Mouse (Mus musculus): ENCODE data around the gene Rpl18a. TPM values are rescaled to one million over a fixed set of nuclear protein-coding genes. Genes with fewer than 3 reads are reported as not detected.

Rpl18a gene
- total RNA-seq, 2 experiments from 2014 or later, result 713 to 785 TPM

DNA sequence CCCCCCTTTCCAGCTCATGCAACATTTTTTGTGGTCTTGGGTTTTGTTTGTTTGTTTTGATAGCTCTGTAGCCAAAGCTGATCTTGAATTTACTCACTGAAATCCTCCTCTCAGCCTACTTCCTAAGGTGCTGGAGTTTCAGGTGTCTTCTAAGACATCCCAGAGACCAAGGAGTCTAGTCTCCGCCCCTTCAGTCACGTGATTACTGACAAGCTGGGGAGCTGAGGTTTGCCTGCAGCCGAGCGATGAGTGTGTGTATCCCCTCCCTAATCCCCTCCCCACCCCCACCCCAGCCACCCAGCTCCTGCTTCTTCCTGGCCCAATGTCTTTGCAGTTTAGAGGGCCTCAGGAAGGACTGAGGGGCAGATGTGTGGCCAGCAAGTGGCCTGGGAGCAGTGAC, 39.7 kb downstream of the Rpl18a start:
- no peak for DNase-seq (ENCODE audit: low spot score in 2 of 2)

DNA sequence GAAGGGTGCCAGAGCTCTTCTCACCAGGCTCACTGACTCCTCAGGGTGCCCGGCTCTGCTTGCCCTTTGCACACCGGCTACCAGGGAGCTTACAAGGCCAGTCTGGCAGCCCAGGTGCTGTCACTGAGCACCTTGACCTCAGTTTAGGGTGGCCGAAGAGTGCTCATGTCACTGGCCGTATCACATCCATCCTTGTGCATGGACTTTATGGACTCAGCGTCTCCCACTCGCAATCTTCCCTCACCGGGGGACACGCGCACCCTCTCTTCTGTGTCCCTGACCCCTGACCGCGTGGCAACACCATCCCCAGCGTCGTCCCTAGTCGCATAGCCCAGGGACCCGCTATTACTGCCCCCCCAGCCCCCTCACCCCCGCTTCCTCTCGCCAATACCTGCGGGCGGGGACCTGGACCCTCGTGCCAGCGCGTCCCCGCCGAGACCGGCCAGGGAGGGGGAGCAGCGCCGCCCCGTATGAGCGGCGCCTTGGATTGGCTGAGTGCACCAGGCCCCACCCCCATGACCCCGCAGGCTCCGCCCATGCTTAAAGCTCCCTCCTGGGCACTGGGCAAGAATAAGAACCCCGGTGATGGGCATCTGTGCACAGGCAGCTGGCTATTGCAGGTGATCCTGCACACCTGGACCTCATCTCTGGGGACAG, 40.5 kb downstream of the Rpl18a start:
- DNase-seq (ENCODE audit: low spot score in 2 of 2), result peak in 1 of 2 experiments; percentile 86

DNA sequence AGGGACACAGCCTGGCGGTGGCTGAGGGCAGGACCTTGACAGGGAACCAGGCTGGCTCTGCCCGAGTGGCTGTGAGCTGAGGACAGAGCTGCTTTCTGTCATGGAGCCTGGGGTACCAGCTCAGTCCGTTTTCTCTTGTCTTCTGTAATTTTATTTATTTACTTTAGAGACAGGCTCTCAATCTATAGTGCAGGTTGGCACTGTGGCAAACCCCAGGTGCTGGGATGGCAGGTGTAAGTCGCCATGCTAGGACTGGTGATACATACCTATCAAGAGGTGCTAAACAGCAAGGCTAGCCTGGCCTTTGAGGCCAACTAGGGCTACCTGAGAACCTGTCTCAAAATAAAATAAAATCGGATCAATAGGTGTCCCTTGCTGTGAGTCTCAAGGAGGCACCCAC, 41.2 kb downstream of the Rpl18a start:
- no peak for DNase-seq (ENCODE audit: low spot score in 2 of 2)

DNA sequence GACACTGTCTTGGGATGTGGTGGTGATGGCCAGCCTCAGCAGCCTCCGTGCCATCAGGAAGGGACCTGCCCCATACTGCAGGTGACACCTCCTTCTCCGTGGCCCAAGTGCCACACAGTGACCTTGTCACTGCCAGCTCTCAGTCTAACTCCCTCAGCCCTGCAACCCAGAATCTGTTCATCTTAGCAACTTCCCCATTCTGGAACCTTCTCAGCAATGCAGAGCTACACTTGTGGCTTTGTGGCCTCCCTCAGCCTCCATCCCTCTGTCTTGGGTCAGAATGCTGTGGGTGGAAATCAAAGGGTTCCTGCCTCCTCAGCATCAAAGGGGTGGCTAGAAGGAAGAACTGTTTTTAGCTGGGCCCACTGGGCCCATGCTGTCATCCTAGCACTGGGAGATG, 43.3 kb downstream of the Rpl18a start:
- no peak for DNase-seq (ENCODE audit: low spot score in 2 of 2)

DNA sequence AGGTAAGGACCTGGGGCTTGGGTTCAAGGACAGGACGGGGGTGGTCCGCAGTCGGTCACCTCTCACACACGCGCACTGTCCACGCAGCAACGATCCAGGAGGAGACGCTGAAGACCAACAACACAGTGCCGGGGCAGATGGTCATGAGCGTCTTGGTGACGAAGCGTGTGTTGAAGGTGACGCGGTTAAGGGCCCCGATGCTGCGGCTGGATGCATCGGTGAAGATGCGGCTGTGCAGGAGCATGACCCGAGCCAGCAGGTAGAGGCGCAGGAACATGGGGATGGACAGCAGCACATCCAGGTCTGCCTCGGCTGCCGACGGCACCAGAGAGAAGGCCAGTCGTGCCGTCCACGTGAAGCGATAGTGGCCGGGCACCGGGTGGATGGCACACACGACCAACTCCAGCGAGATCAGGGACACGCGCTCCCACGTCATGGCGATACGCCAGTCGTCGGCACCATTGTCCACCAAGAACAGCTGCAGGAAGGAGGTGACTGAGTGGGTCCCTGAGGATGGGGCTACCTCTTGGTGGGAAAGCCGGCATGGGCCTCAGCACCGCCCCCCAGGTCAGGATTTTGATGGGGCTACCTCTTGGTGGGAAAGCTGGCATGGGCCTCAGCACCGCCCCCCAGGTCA, 44.5 kb downstream of the Rpl18a start:
- no peak for DNase-seq (ENCODE audit: low spot score in 2 of 2)

DNA sequence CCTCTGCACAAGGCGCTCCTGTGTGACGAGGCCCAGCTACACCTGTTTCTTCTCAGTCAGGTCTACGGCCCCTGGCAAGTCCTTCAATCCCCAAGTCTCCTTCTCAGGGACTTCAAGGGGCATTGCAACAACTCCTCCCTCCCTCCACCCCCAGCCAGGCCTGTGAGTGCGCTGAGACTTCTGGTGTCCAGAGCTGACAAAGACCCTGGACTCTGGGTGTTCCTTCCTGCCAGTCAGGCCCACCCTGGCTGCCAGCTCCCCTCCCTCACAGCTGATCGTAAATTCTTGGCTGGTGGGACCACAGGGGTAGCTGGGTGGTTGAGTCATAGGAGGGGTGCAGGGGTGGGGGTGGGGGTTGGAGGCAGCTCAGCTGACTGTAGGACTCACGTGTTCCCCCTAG, 45.4 kb downstream of the Rpl18a start:
- no peak for DNase-seq (ENCODE audit: low spot score in 2 of 2)

DNA sequence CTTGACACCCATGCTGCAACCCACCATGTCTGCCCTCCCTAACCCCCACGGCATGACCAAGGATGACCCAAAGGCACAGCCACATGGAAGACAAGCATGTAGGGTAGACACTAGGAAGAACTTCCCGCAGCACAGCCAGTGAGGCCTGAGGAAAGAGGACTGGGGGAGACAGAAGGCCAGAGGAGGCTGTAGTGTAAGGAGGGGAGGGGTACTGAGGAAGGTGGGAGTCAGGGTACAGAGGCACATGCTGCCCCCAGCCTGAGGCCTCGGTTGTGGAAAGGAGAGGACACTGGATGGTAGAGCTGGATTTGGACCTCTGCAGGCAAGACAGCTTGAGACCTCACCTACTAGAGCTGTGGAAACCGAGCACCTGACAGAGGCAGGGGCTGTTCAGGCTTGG, 46.3 kb downstream of the Rpl18a start:
- no peak for DNase-seq (ENCODE audit: low spot score in 2 of 2)

DNA sequence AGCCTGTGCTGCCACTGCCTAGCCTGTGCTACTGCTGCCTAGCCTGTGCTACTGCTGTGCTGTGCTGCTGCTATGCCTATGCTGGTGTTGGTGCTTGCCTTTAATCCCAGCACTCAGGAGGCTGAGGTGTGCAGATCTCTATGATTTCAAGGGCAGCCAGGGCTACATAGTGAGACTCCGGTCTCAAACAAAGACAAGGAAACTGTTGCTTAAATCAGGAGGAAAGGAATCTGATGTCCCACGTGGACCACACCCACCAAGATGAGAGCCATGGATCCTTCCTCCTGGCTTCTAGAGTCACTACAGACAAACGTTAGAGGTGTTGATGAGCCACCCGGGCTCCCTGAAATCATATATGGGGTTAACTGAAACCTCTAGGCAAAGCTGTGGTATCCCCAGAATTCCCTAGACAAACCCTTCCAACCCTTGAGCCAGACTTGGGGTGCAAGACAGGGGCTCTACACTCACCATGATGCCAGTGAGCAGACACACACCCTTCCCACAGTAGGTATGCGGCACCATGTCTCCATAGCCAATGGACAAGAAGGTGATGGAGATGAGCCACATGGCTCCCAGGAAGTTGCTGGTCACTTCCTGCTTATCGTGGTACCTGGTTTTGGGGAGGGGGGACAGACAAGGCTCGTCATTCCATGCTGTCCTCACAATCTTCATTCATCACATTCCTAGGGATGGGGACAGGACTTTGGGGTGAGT, 46.9 kb downstream of the Rpl18a start:
- no peak for DNase-seq (ENCODE audit: low spot score in 2 of 2)

DNA sequence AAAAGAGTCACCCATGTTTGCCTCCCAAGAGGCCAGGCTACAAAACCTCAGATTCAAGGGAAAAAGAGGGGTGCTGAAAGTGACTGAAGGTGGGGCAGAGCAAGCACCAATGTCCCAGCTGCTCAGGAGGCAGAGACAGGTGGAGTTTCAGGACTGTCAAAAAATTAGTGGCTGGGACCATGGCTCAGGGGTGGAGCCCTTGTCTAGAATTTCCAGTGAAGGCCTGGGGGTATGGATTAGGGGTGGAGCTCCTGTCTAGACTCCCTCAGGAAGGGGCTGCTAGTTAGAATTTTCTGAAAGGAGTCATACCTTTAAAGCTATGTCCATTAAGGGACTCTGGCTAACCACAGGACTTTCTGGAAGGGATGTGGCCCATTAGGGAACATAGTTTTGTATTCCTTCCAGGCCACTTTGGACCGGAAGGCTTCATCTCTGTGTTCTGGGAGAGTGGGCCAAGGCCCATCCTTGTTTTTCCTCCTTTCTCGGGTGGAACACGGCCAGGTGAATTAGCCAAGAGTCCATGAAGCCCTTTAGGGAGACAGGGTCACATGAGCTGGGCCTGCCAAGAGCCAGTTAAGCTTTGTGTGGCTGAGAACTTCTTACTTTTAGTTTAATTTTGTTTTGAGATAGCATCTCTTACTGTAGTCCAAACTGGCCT, 47.8 kb downstream of the Rpl18a start:
- DNase-seq (ENCODE audit: low spot score in 2 of 2), result no peak

DNA sequence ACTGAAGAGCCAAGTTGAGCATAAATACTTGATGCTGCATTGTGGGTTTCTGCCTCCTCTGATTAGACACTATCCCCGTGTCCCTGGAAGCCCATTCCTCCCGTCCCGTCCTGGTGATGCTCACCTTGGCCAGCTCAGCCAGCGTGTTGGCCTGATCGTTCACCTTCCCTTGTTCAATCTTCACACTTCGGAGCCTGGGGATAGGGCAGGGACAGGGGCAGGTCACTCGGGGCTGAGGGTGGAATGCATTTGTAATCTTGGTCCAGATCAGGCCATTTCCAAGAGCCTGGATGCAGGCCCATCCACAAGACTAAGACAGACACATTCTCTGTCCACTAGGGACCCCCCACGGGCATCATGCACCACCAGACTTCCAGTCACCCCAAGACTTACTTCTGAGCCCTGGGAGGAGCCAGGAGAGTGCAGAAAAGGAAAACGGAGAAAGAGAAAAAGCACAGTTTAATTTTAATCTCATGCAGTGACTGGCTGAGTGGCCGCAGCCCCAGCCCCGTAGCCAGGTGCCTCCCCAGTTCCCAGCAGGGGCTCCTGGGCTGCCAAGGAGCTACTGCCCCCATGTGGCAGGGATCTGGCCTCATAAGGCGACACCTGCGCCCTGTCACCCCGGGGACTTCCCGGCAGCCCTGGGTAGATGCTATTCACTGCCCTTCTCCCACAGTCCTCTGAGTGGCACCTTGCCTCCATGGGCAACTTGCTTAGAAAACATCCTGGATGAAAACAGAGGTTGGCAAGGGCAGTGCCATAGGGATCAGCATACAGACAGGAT, 50.6 kb downstream of the Rpl18a start:
- no peak for DNase-seq (ENCODE audit: low spot score in 2 of 2)

DNA sequence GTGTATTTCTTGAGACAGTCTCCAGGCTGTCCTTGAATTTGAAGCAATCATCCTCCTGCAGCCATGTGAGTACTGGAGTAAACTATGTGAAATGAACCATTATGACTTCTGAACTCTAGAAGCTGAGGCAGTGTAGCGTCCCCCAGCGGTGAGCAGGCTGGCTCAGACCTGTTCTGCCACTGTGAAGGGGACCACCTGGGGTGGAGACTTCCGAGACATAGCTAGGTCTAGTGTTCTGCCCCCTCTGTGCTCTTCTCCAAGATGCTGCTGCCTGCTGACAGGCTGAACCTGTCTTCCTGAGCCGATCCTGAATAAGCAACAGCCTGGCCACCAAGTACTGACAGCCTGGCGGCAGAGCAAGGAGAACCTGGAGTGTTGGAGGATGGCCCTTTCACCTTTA, 52.1 kb downstream of the Rpl18a start:
- DNase-seq (ENCODE audit: low spot score in 2 of 2), result no peak

Small RNA genes lying within 50 kb of the gene (microRNA-seq; reads per million reads assigned to microRNA genes)
- 5.5 to 6.4 reads per million in 2 experiments for gene Mir1969
- gene Mir7067, result 0.98 to 1.5 reads per million in 2 experiments

Other genes starting within 250 kb of the Rpl18a start
- gene Pgpep1, start 237.0 kb downstream of the Rpl18a start, total RNA-seq (2021), result 10 to 100 TPM; 20.0 to 23.3 TPM
- gene Lsm4, start 224.2 kb downstream of the Rpl18a start, total RNA-seq (2021), result 10 to 100 TPM; 63.8 to 71.5 TPM
- 100 to 1,000 TPM; 186 to 200 TPM for gene Jund, start 198.5 kb downstream of the Rpl18a start, total RNA-seq (2021)
- gene Iqcn, start 194.0 kb downstream of the Rpl18a start, total RNA-seq (2021), result under 1 TPM in 1 of 2 experiments, not detected in 1; 0.07 TPM
- gene Gm3336, start 178.9 kb downstream of the Rpl18a start, total RNA-seq (2021), result not detected
- gene Pde4c, start 173.7 kb downstream of the Rpl18a start, total RNA-seq (2021), result 1 to 10 TPM; 1.0 to 1.3 TPM
- 100 to 1,000 TPM; 814 to 823 TPM for gene Rab3a, start 142.7 kb downstream of the Rpl18a start, total RNA-seq (2021)
- 10 to 100 TPM; 34.5 to 41.1 TPM for gene Mpv17l2, start 136.5 kb downstream of the Rpl18a start, total RNA-seq (2021)
- gene Pik3r2, start 120.7 kb downstream of the Rpl18a start, total RNA-seq (2021), result 100 to 1,000 TPM; 158 to 162 TPM
- 100 to 1,000 TPM; 439 to 476 TPM for gene Mast3, start 92.4 kb downstream of the Rpl18a start, total RNA-seq (2021)
- gene Il12rb1, start 89.0 kb downstream of the Rpl18a start, total RNA-seq (2021), result 1 to 10 TPM in 1 of 2 experiments, under 1 TPM in 1; 0.97 to 1.7 TPM
- 10 to 100 TPM; 15.9 to 27.3 TPM for gene Arrdc2, start 57.7 kb downstream of the Rpl18a start, total RNA-seq (2021)
- 10 to 100 TPM; 19.0 to 20.8 TPM for gene Kcnn1, start 34.2 kb downstream of the Rpl18a start, total RNA-seq (2021)
- gene Ccdc124, start 23.5 kb downstream of the Rpl18a start, total RNA-seq (2021), result 10 to 100 TPM; 93.2 to 98.5 TPM
- gene Slc5a5, start 4.7 kb downstream of the Rpl18a start, total RNA-seq (2021), result 10 to 100 TPM; 11.1 to 12.9 TPM
- 100 to 1,000 TPM in 1 of 2 experiments, 10 to 100 TPM in 1; 96.3 to 100 TPM for gene Map1s, start 8.5 kb upstream of the Rpl18a start, total RNA-seq (2021)